Mouse (Mus musculus) CH12.LX (cell line): ENCODE results near the gene Rbm25.

Experiments used
- CHD1 ChIP-seq: IDR thresholded peaks from 2 replicates; pipeline ENCODE4 v1.6.1; 2012; ENCODE audit warnings: low read depth, low read length, improper control_type of control experiment, inconsistent platforms
- CHD2 ChIP-seq: IDR thresholded peaks from 2 replicates; pipeline ENCODE4 v1.6.1; 2011; ENCODE audit warnings: low read length, improper control_type of control experiment
- CTCF ChIP-seq, 2 experiments: IDR thresholded peaks in 1 of 2; conservative IDR thresholded peaks in 1 of 2; 2 replicates each; pipeline ENCODE4 v1.5.1; 2011 to 2012; ENCODE audit warnings: low read depth in 2 of 2, low read length in 2 of 2, improper control_type of control experiment in 1 of 2, inconsistent platforms in 1 of 2, mild to moderate bottlenecking in 1 of 2, moderate library complexity in 1 of 2
- E2F4 ChIP-seq: IDR thresholded peaks from 2 replicates; pipeline ENCODE4 v1.6.1; 2011; ENCODE audit warnings: low read depth, low read length, improper control_type of control experiment; ENCODE audit not compliant: insufficient replicate concordance
- ELF1 ChIP-seq: IDR thresholded peaks from 2 replicates; pipeline ENCODE4 v1.6.1; 2014; ENCODE audit warnings: low read depth, mild to moderate bottlenecking, inconsistent platforms, low read length, improper control_type of control experiment
- EP300 ChIP-seq: IDR thresholded peaks from 2 replicates; pipeline ENCODE4 v1.6.1; 2011; ENCODE audit warnings: low read length, improper control_type of control experiment
- HCFC1 ChIP-seq: IDR thresholded peaks from 2 replicates; pipeline ENCODE4 v1.6.1; 2012; ENCODE audit warnings: low read depth, mild to moderate bottlenecking, inconsistent platforms, low read length, improper control_type of control experiment
- MAFK ChIP-seq: IDR thresholded peaks from 2 replicates; pipeline ENCODE4 v1.6.1; 2011; ENCODE audit warnings: low read length, improper control_type of control experiment; ENCODE audit not compliant: insufficient replicate concordance
- MAX ChIP-seq: IDR thresholded peaks from 2 replicates; pipeline ENCODE4 v1.6.1; 2011; ENCODE audit warnings: low read length, improper control_type of control experiment
- NRF1 ChIP-seq: IDR thresholded peaks from 2 replicates; pipeline ENCODE4 v1.6.1; 2014; ENCODE audit warnings: low read depth, mild to moderate bottlenecking, inconsistent platforms, low read length, improper control_type of control experiment, moderate library complexity
- POLR2A ChIP-seq: IDR thresholded peaks from 2 replicates; pipeline ENCODE4 v1.6.1; 2011; ENCODE audit warnings: low read depth, mild to moderate bottlenecking, improper control_type of control experiment, low read length
- POLR2AphosphoS2 ChIP-seq: IDR thresholded peaks from 2 replicates; pipeline ENCODE4 v1.6.1; 2011; ENCODE audit warnings: low read depth, low read length, improper control_type of control experiment

DNA sequence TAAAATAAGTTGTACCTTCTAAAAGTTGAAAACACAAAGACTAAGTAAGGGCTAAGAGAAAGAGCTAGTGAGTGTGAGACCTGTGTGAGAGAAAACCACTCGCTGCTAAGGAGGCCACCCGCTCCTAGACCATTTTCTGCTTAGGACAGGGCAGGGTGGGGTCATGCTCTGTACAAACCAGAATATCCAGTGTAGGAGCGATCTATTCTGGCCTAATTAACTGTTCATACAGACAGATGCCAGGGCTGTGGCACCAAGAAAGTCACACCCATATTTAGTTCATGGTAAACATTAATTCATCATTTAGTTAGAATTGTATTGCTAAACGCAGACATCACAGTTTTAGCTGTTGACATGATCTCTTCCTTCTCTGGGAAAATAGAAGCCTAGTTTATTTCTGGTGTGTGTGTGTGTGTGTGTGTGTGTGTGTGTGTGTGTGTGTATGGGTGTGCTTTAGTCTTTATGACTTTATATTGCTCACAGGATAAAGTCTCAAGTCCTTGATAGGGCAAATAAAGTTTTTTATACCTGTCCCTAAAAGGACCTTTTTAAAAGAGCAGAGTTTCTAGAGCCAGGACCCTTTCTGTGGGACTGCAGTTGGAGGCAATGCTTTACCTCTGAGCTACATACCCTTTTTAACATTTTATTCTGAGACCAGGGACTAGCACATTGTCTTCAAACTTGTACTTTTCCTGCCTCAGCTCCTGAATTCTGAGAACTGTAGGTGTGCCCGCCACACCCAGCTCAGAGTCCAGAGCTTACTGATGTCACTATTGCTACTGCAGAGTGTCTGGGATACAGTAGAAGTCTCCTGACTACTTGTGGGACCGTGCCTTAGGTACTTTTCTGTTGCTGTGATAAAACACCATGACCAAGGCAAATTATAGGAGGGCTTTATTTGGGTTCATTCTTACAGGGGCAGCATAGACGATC lies 77.4 kb downstream of the Rbm25 start:
- TF ChIP-seq CHD2 = no peak
- no peak for TF ChIP-seq NRF1
- no peak for TF ChIP-seq POLR2A
- TF ChIP-seq CHD1 = no peak
- no peak for TF ChIP-seq ELF1
- no peak for TF ChIP-seq POLR2AphosphoS2
- no peak for TF ChIP-seq CTCF (conservative IDR thresholded peaks at IDR 0.05 in 1 of 2, IDR thresholded peaks at IDR 0.05 in 1 of 2; ENCODE audit: low read depth in 2 of 2, low read length in 2 of 2)
- TF ChIP-seq EP300 = no peak
- TF ChIP-seq HCFC1 = no peak
- no peak for TF ChIP-seq MAFK
- no peak for TF ChIP-seq E2F4
- TF ChIP-seq MAX = no peak
